Mouse (Mus musculus) lung, adult 18-20 months (tissue): ENCODE data around the gene St6gal1.

Experiments
- DNase-seq, 2 experiments: peaks; one replicate each; pipeline ENCODE4 v3.0.0; 2022; ENCODE audit warnings: mixed read lengths in 2 of 2

Gene St6gal1

DNA sequence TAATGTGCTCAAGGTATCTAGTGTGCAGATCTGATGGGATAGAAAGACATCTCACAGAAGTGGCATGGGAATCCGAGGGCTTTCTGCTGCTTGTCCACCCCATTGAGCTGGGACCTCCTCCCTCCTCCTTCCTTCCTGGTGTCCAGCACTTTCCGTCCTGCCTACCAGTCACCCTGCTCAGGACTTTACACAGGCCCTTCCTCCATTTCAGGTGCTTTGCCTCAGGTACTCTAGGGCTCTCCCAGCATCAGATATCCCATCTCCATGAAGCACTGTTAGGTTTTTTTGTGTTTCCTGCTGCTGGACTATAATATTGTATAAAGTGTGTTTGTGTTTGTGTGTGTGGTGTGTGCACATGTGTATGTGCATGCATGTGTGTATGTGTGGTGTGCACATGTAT, 51.1 kb downstream of the St6gal1 start:
- DNase-seq: no peak

DNA sequence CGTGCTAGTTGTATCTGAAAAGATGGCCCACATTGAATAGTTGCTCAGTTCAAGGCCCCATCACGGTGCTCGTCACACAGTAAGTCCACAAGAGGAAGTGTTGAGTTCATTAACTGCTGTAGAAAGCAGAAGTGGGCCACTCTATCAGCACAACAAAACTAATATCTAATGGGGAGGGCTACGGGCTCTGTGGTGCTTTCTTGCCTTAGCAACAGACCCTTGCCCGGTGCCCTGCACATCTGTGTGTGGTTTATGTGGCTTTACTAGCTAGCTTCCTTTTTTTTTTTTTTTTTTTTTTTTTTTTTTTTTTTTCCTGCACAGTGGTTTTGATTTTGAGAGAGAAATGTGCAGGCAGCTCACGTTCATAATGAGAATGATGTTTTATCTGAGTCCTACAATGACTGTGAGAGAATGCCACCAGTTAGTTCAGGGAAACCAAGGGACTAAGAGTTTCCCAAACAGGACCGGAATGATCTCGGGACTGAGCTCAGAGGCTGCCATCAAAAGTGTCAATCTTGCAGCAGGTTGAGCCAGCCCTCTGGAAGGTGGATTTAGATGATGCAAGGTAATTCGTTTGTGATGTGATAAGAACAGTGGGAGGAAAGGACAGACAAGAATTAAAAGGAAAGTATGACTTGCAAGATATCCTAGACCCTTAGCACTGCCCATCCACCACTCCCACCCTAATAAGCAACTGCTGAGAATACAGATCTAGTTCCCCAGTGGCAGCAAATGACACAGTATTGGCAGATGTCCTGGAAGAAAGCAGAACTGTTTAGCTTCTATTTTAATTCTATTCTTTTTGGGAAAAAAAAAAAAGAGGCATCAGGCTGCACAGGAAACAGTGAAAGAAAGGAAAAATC, 55.6 kb downstream of the St6gal1 start:
- DNase-seq: peak; percentile 43 to 48

DNA sequence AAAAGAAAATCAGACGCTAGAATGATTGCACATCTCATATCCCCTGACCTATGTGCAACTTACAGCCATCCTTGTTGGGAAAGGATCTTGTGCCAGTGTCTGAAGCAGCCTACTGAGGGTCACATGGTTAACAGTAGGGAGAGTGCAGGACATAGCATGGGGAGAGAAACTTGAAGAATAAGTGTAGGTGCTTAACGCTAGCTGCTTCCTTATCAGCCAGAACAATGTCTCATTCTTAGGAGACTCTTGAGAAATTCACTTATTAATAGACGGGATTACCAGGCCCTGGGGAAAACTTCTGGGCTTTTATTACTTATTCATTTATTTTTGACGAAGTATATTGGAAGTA, 56.2 kb downstream of the St6gal1 start:
- no peak for DNase-seq

DNA sequence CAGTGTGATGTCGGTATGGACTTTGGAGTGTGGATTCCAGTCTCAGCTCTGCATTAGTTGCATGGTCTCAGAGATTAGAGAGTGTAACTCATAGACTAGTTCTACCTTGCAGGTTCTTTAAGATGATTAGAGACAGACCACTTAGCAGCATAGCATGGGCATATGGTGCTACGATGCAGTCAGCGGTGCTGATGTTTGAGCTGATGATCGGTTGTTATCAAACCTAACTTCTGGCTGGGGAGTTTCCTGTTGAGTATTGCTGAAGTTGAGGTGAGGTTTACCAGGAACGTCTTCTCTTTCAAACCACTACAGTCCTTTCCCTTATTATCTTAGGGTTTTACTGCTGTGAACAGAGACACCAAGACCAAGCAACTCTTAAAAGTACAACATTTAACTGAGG, 57.7 kb downstream of the St6gal1 start:
- DNase-seq: no peak

DNA sequence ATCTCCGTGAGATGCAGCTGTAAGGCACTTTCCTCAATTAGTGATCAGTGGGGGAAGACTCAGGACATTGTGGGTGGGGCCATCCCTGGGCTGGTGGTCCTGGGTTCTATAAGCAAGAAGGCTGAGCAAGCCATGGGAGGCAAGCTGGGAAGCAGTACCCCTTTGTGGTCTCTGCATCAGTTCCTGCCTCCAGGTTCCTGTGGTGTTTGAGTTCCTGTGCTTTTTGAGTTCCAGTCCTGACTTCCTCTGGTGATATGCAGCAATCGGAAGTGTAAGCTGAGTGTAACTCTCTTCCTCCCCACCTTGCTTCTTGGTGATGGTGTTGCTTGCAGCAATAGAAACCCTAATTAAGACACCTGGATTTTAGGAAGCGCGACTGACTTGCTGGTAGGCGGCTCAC, 58.4 kb downstream of the St6gal1 start:
- no peak for DNase-seq

DNA sequence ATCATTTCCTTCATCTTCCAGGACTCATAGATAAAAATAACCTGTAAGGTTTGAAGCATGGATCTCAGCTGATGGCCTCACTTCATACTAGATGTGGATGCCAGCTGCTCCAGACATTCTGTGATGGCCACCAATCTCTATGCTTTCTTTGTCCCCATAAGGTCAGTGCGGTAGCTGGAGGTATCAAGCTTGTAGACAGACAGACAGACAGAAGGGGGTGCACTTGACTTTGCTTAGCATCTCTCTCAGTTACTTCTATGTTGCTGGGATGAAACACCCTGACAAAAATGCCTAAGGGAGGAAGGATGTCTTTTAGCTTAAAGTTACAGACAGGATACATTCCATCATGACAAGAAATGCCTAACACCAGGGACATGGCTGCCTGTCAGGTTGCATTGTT, 59.1 kb downstream of the St6gal1 start:
- DNase-seq: no peak

DNA sequence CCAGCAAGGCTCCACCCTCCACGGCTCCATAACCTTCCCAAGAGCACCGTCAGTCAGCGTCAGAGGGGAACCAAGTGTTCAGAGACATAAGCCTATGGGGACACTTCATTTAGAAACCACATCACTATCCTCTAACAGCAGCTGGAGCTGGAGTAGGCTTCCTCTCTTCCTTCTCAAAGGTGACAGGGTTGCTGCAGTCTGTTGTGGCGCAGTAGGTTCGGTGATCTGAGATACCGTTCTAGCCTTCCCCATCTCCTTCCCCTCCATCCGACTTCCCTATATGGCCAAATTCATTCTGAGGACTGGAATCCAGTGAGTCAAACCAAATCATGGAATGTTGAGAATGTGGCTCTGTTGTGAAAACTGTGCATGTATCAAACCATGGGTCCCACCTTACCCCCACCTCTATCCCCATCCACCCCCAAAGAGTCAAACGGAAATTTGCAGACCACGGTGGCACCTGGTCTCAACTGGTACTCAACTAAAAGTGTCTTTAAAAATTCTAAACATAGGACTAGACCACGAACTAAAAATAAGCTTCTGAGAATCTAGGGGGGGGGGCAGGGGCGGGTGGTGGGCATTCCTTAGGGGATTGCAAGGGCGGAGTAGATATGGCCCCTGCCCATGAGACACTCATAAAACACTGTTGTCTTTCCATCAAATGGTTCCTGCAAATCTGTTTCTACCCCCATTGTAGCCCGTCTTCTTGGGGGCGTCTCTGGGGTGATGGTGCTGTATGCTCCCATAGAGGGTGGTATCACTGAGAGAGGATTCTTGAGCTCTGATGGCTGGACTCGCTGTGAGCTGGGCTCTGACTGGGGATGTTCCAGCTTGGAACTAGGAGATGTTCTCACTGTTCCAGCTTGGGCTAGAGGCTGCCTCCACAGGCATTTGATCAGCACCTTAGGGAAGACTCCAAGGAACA, 60.2 kb downstream of the St6gal1 start:
- no peak for DNase-seq

DNA sequence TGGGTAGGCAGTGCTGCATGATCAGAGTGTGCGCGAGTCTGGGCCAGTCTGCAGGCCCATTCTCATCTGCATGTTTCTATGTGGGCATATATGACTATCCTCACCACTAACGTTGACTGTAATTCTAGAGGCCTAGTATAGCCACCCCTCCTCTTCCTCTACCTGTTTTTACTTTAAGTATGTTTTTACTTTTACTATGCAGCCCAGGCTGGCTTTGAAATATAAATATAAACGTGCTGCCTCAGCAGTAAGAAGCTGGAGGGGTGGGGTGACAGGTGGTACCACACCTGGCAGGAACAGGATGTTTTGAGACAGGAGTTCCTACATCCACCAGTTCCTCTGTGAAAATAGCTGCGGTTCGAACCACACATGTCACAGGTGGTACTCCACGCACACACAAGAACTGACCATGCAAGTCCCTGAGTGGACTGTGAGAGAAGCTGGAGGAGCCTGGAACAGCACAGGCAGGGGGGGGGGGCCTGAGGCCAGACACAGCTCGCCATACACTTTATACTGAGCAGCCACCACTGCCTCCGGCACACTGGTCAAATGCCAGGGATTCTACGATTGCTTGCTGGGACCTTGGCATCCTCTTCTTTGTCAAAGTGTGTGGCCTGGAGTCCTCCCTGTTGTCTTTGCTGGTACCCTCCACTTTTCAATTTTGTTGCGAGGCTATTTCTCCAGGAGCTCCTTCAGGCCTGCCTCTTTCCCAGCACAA, 62.0 kb downstream of the St6gal1 start:
- DNase-seq: no peak

DNA sequence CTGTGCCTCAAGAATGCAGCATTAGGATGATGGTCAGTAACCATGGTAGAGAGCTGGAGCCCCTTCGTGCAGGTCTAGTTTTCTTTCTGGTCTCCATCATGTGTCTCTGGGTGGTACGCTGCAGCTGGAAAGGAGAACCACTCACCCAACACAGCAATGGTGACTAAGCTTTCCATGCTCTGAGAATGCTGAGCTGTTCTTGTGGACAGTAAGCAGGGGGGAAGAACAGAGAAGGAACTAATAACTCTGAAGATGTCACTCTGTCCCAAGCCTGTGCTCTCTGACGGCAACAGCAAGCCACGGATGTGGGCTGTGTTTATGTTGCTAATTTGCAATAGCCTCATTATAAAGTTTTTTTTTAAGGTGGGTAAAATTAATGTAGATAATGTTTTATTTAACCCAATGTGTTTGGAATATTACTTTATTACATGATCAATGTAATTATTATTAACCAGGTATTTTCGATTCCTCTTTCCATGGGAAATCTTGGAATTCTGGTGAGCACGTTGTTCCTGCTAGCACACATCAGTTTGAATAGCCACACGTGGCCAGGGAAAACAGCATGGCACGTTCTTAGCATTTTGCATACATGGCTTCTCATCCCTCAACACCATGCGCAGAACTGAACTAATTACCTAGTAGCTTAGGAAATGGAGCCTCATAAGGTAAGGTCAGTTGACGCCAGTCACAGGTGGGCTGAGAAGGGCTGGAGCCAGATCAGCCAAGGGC, 62.9 kb downstream of the St6gal1 start:
- DNase-seq: no peak

DNA sequence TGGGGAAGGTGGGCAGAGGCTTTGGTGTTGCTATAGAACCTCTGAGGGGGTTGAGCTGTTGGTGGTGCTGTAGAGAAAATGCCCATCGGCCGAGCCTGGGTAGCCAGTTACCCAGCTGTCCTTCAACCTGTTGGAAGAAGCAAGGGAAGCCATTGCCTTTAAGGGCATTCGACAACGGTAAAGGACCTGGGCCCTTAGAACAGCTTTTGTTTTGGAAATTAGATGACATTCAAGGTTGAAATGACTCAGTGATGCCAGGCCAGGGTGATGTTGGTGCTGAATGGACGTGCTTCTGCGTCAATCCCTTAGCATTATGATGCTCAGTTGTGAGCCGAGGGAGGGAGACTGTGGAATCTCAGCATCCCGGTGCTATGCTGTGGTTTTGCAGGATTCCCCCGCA, 63.6 kb downstream of the St6gal1 start:
- DNase-seq: no peak

DNA sequence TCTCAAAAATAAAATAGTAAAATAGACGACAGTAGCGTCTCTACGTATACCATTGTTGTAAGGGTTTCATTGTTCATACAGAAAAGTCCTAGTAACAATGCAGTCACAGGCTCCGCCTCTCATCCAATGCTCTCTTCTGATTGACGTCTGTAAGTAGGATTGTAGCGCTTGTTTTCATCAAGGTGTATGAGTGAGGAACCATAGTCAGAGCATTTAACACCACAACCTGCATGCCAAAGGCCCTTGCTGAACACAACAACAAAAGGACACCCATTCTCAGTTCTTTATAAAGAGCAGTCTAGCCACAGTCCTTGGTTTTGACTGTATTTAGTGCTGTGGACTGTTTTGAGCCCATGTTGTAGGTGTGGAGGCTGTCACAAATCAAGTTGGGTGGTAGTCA, 64.9 kb downstream of the St6gal1 start:
- no peak for DNase-seq

DNA sequence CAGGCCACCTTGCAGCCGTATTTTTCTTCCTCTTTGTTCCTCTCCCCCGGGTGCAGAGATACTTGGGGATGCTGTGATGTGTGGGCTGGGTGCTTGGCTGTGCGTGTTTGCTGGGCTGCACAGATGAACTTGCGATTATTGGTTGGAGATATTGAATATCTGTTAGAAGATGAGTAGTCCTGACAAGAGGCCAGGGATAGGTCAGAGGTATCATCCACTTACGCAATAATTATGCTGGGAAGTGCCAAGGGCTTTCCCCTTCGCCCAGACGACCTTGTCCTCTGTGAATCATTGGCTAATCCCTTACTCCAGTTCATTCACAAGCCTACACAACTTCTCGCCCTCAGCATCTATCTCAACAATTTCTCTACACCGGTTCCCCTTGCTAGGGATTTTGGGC, 65.6 kb downstream of the St6gal1 start:
- DNase-seq: no peak

DNA sequence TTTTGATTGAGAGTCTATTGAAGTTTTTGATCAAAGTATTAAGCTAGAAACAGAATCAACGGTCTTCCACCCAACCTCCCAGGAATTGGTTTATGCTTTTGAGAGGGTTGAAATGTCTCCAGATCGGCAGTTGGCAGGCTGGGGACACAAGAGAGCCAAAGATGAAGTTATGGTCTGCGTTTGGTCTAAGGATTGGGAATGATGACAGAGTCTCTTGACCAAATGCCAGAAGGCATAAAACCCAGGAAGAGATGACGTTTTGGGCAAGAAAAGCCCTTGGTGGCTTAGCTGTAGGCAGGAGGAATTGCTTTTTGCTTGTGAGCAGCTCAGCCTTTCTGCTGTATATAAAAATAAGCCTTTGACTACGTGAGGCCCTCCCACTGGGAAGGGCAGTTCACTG, 67.0 kb downstream of the St6gal1 start:
- peak in 1 of 2 experiments; percentile 43 for DNase-seq

DNA sequence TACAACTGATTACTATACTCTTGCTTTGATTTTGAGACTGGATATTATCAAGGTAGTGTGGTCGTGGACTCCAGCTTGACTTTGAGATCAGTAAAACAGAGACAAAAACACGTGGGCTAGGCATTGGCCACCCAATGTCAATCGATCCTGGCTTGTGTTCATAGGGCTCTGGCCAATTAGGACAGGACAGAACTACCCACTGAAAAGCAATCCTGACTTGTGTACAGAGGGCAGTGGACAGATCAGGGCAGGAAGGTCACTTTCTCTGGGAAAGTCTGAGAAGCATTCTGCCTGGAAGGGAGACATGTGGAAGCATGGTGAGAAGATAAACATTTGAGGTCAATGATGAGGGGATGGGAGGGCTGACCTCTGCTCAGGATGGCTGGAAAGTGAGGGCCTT, 69.7 kb downstream of the St6gal1 start:
- no peak for DNase-seq

DNA sequence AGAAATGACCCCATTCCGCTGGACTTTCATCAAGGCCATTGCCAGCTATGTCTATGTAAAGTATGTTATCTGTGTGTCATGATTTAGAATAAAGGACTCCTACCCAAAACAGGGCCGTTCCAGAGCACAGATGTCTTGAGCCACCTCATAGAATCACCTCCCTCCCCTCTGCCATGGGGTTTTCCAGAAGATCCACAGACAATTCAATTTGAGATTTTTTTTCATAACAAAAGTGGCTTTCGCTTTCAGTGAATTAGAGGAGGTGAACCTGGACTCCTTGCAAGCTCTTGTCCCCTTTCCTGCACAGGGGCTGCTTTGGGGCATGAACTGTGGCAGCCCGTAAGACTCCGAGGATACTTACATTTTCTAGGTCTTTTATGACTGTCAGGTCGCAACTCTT, 70.2 kb downstream of the St6gal1 start:
- no peak for DNase-seq

DNA sequence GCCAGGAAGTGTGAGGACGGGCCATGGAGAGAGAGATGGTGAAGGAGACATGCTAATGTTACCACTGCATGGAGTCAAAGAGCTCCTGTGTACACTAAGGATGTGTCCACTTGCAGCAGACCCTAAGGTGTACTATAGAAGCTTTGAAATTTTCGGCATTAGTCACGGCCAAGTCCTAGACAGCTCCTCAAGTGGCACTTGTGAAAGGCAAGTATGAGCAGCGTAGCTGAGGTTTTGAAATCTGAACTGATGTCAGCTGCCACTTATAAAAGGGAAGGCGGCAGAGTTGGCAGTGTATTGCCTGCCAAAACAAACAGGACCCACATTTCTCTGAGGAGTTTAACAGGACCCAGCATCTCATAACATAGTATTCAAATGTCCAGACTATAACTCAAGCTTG, 71.2 kb downstream of the St6gal1 start:
- DNase-seq: peak; percentile 79 to 89

DNA sequence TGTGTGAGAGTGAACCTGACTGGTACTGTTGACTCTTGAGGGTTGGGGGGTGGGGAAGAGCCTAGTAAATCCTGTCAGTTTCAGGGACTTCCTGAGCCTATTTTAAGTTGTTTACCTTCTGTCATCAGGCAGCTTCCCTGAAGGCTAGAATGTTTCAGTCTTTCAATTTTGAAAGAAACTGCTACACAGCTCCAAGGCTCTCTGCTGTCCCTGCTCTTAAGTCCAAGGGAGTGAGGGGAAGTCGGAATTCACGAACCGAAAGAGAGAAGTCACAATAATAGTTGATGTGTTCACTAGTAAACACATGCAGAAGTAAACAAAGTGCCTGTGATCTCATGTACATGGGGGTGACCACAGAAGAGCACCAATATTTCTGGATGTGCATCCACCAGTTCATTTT, 72.2 kb downstream of the St6gal1 start:
- DNase-seq: no peak

DNA sequence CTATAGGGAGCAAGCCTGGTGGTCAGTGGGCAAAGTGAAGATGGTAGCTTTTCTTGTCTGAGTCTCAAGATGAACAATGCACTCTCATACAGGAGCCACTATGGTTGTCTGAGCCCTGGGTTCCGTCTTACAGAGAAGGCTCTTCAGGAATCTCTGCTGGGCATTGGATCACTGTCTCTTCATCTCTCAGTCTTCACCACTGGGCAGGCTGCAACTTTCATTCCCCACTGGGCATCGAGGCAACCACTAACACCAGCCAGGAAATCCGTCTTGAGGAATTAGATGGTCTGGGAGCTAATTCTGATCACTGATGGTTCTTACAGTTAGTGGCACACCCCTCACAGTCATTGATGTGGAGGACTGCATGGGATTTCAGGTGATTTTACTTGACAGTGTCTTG, 73.9 kb downstream of the St6gal1 start:
- DNase-seq: no peak

DNA sequence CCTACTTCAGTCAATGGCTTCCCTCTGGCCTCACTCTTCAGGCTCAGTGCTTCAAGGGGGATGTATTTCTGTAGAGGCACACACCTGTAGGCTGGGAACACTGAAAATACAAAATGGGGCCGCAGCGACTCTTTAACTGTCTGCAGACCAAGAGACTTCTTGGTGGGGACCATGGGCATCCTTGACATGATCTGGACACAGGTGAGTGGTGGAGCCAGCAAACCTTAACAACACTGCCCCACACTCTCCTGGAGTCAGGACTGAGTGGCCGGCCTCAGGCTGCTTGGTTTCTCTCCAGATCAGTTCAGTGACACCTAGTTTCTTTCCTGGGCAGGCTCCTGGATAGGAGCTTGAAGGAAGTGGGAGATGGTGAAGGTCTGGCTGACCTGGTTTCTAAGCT, 74.4 kb downstream of the St6gal1 start:
- DNase-seq: no peak

DNA sequence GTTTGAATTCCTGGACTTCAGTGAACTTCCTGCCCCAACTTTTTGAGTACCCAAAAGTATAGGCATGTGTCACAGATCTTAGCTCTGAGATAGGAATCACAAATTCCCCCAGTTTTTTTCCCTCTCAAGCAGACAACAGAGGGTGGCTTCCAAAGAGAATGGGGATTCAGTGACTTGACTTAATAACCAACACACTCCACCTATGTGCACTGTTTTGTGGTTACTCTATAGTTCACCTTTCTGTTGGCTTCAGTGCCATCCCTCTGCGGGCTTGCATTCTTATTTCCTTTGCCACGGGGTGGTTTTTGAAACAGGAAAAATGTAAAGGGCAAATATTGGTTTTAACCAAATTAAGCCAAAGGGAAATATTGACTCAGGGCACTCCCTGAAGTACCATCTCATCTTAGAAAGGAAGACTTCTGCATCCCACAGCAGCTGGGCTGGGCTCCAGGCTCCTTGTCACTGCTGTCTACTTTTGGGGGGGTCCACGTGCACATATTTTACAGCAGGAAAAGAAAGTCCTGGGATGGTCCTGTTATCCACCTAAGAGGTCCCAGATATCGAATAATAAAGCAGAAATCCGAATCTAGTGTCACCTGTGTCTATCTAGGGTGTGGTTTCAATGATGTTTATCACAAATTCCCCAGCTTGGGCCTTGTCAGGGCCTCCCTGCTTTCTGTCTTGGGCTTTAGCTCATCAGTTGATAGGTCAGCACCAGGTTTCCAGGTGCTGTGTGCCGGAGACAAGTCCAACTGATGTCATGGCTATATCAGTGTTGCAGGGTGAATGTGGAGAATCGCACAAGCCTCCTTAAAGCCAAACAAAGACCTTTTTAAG, 75.6 kb downstream of the St6gal1 start:
- DNase-seq: no peak

DNA sequence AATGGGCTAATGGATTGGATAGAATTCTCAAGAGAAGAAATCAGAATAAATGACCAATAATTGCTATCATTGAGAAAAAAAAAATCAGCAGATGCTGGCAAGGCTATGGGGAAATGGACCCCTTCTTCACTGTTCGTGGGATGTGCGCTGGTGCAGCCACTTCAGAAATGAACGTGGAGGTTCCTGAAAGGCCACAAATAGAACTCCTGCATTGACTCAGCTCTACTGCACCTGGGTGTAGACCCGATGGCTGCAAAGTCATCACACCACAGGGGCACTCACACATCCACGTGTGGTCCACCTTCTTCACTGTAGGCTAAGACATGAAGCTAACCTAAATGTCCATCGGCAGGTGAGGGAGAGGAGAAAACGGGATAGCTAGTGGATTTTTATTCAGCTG, 77.2 kb downstream of the St6gal1 start:
- DNase-seq: no peak
